26 mouse cellular contexts compared by ENCODE assay signal in genomic region chr12:105777651-105778050, GRCm38 (mm10).
"Had no signal": no experiment of that assay in that cellular context is flagged by ENCODE, and none has a peak within 500 bp of the region (broad histone marks: within the 10 kb centered on the region; RNA-seq: fewer than 3 reads in every experiment).

No protein-coding gene starts in this region.

- H3K36me3 ChIP-seq: embryonic facial prominence, embryonic 10.5 days; embryonic facial prominence, embryonic 12.5 days; embryonic facial prominence, embryonic 13.5 days; embryonic facial prominence, embryonic 15.5 days; forebrain, embryonic 10.5 days; forebrain, embryonic 12.5 days; forebrain, embryonic 15.5 days; heart, embryonic 10.5 days had no signal

- H3K4me1 ChIP-seq: embryonic facial prominence, embryonic 10.5 days; embryonic facial prominence, embryonic 12.5 days; embryonic facial prominence, embryonic 13.5 days; forebrain, embryonic 10.5 days; forebrain, embryonic 12.5 days; forebrain, embryonic 13.5 days; forebrain, embryonic 15.5 days; heart, embryonic 10.5 days had no signal

- DNase-seq: cerebellum, adult 9-10 months; cerebellum, adult 9-11 months; cerebellum, postnatal 10 days; cerebellum, postnatal 14 days; cerebellum, postnatal 25 days; cerebellum, postnatal 36 days; embryo, embryonic 11 days; forebrain, postnatal 0 days; gastrocnemius, adult 2 months; gastrocnemius, postnatal 10 days; gastrocnemius, postnatal 14 days; gastrocnemius, postnatal 25 days; gastrocnemius, postnatal 36 days; heart, adult 11 months; heart, adult 18-20 months; heart, adult 2 months had no signal

- H3K27me3 ChIP-seq: embryonic facial prominence, embryonic 12.5 days; embryonic facial prominence, embryonic 13.5 days; embryonic facial prominence, embryonic 15.5 days; forebrain, embryonic 12.5 days; forebrain, embryonic 13.5 days; forebrain, embryonic 15.5 days had no signal

- H3K9me3 ChIP-seq: embryonic facial prominence, embryonic 10.5 days; embryonic facial prominence, embryonic 12.5 days; embryonic facial prominence, embryonic 13.5 days; embryonic facial prominence, embryonic 15.5 days; forebrain, embryonic 10.5 days; forebrain, embryonic 12.5 days; forebrain, embryonic 13.5 days; forebrain, embryonic 15.5 days; heart, embryonic 10.5 days had no signal

- H3K9ac ChIP-seq: embryonic facial prominence, embryonic 12.5 days; embryonic facial prominence, embryonic 13.5 days; embryonic facial prominence, embryonic 15.5 days; forebrain, embryonic 12.5 days; forebrain, embryonic 13.5 days; forebrain, embryonic 15.5 days; forebrain, postnatal 0 days had no signal

- H3K4me3 ChIP-seq: embryonic facial prominence, embryonic 10.5 days; embryonic facial prominence, embryonic 12.5 days; embryonic facial prominence, embryonic 13.5 days; embryonic facial prominence, embryonic 15.5 days; erythroblast, embryonic 14.5 days; forebrain, embryonic 10.5 days; forebrain, embryonic 12.5 days; forebrain, embryonic 13.5 days; forebrain, embryonic 15.5 days; gastrocnemius, adult 2 months; heart, adult 2 months; heart, embryonic 10.5 days had no signal

- H3K27ac ChIP-seq: embryonic facial prominence, embryonic 10.5 days; embryonic facial prominence, embryonic 12.5 days; embryonic facial prominence, embryonic 13.5 days; embryonic facial prominence, embryonic 15.5 days; forebrain, embryonic 10.5 days; forebrain, embryonic 12.5 days; forebrain, embryonic 13.5 days; forebrain, embryonic 15.5 days; gastrocnemius, adult 2 months; heart, adult 2 months; heart, embryonic 10.5 days had no signal
